Comparison of ENCODE assay signal across 16 mouse cellular contexts in the genomic region with DNA sequence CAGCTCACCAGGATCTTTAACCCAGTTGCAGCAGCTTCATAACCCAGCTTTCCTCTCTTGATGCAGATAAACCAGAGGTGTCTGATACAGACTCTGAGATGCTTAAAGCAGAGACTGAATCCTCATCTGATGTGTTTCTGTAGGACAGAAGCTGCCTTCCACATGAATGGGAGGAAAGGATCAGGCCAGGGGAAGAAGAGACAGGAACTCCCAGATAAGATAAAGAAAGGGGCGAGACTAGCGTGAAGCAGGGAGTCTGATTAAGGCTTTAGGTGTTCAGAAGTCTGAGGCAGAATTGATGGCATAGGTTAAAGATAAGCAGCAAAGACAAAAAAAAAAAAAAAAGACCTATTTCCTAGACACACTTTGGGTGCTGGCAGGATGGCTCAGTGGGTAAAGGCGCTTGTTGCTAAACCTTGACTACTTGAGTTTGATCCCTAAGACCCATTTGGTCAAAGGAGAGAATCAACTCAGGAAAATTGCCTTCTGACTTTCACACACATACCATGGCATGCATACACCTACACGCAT.
"Had no signal": no experiment of that assay in that cellular context is flagged by ENCODE, and none has a peak within 500 bp of the region (broad histone marks: within the 10 kb centered on the region; RNA-seq: fewer than 3 reads in every experiment).

No protein-coding gene starts in this region.

- H3K4me3 ChIP-seq: neural tube, embryonic 13.5 days; neural tube, embryonic 15.5 days; stomach, embryonic 15.5 days had no signal

- DNase-seq: retina, postnatal 1 day; right cerebral cortex, adult 18-20 months; right cerebral cortex, postnatal 14 days; right cerebral cortex, postnatal 25 days; right cerebral cortex, postnatal 4 days; spleen, adult 18-20 months; thymus, adult 18-20 months; thymus, adult 2 months; thymus, postnatal 14 days; thymus, postnatal 25 days; thymus, postnatal 36 days; thymus, postnatal 4 days had no signal

- H3K9me3 ChIP-seq: neural tube, embryonic 13.5 days; neural tube, embryonic 15.5 days; stomach, embryonic 15.5 days had no signal

- H3K36me3 ChIP-seq: neural tube, embryonic 13.5 days; neural tube, embryonic 15.5 days; stomach, embryonic 15.5 days had no signal

- H3K27ac ChIP-seq: neural tube, embryonic 13.5 days; neural tube, embryonic 15.5 days; stomach, embryonic 15.5 days; stomach, postnatal 0 days had no signal

- H3K9ac ChIP-seq: neural tube, embryonic 13.5 days; neural tube, embryonic 15.5 days; stomach, embryonic 15.5 days had no signal

- H3K27me3 ChIP-seq: stomach, embryonic 15.5 days had no signal
